ENCODE assay signal across 8 mouse cellular contexts in the genomic region with DNA sequence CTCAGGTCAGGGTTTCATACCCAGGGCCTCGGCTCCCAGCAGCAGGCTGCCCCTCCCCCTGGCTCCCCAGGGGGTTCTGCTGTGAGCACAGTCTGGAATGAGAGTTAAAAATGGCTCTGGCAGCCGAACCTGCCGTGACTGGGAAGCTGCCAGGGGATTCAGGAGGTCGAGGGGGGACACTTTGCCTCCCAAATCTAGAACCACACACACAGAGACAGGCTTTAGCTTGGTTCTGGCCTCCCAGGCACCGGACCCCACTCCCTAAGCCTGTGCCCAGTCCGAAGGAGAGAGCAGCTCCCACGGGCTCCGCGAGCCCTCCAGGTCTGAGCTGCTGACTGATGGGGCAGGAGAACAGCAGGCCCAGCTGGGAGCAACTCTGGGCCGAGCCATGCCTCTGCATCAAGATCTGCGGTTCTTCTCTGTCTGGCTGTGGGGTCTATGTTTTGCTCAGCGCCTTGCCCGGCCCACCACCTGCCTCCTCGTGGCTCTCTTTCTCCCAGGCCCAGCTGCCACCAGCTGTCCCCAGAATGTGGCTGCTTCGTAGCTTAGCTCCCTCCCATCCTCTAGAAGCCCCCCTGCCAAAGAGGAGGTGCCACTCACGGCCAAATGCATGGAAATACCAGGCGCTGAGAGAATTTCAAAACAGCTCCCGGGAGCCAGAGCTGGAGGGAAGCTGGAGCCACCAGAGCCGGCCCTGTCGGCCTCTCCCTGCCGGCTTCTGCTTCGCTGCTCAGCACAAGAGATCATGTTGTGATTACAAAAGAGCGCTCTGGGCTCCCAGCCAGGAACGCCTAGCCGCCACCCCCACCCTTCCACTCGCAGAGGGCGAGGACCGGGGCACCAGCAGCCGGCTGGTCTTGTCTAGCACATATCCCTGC. TPM values are rescaled to one million over a fixed set of nuclear protein-coding genes. Genes with fewer than 3 reads are reported as not detected.
DNase-seq lines count a peak whose midpoint lies in the region; ATAC-seq lines count a peak whose summit lies in the region.

Ccdc9b (minus strand) TSS at position 756 of the 878 bp plus-strand sequence.

- peaks cover 4% of the 10 kb centered on the region for H3K27me3 ChIP-seq in megakaryocyte, embryonic 14.5 days (replicated peaks)

- intact Hi-C loops in left cerebral cortex, postnatal 10 days (cut with DNase I): loop anchor here (5.0 kb wide), 1 partner anchor 120 kb away; no protein-coding TSS in a partner anchor

- peaks cover 98% of the 10 kb centered on the region for H3K4me1 ChIP-seq in megakaryocyte, embryonic 14.5 days

- DNase-seq in adrenal gland, adult 18-20 months (ENCODE audit: low spot score in 2 of 2): peak; percentile 89 to 90
- DNase-seq in embryo, embryonic 10.5 days (ENCODE audit: low spot score): peak; percentile 69
- peak; percentile 90 for DNase-seq in gastrocnemius, postnatal 25 days
- peak; percentile 84 to 92 for DNase-seq in left cerebral cortex, postnatal 10 days (ENCODE audit: extremely low spot score in 1 of 2, low spot score in 2 of 2)
- peak; percentile 85 for DNase-seq in right cerebral cortex, postnatal 14 days
- peak; percentile 81 for DNase-seq in yolk sac, embryonic 10.5 days (ENCODE audit: low spot score)

- H3K36me3 ChIP-seq in megakaryocyte, embryonic 14.5 days (replicated peaks; ENCODE audit: low read length): peaks cover 38% of the 10 kb centered on the region

- no peaks in the 10 kb centered on the region for H3K9me3 ChIP-seq in megakaryocyte, embryonic 14.5 days

- H3K4me3 ChIP-seq in megakaryocyte, embryonic 14.5 days (replicated peaks): peak within 1 kb of the TSS; percentile 83

- peak; percentile 52 for ATAC-seq in inflammation-experienced regulatory T-cells, adult 6 months

RNA-seq across cellular contexts. Expression of gene Ccdc9b, which starts in this region (rescaled TPM):
- total RNA-seq in adrenal gland, adult 18-20 months (2021): 1 to 10 TPM; 2.8 to 5.1 TPM
- 10 to 100 TPM; 11.8 to 13.0 TPM for total RNA-seq in gastrocnemius, postnatal 25 days (2021)
- polyA plus RNA-seq in inflammation-experienced regulatory T-cells, adult 6 months (2017; shearing (Covaris generic)): under 1 TPM in 2 of 3 experiments, not detected in 1; 0.16 to 0.30 TPM
- 1 to 10 TPM; 2.3 to 2.4 TPM for total RNA-seq in left cerebral cortex, postnatal 10 days (2021)
- 0.57 TPM in 1 of 2 replicates, not detected in the other for polyA plus RNA-seq in megakaryocyte, embryonic 14.5 days (2012; ENCODE audit: insufficient read depth, low replicate concordance)

Comparison
In these comparisons a context has a peak if more than half of its experiments do, and no peak if none do; other contexts are left out.
1. Peak in every context shown above with its lines: DNase-seq, ATAC-seq and H3K4me3 ChIP-seq.
2. Peak in ATAC-seq in inflammation-experienced regulatory T-cells, adult 6 months; RNA of the gene not detected or under 1 TPM.